Comparison of ENCODE assay signal across 11 mouse cellular contexts in genomic region chr9:102759581-102760001, GRCm38 (mm10). TPM values are rescaled to one million over a fixed set of nuclear protein-coding genes. Genes with fewer than 3 reads are reported as not detected.
DNase-seq lines count a peak whose midpoint lies in the region; ATAC-seq lines count a peak whose summit lies in the region.
"Had no signal": no experiment of that assay in that cellular context is flagged by ENCODE, and none has a peak within 500 bp of the region (broad histone marks: within the 10 kb centered on the region; RNA-seq: fewer than 3 reads in every experiment).

No protein-coding gene starts in this region.

- no peak overlapping the region for H3K4me3 ChIP-seq in heart, embryonic 12.5 days
- no peak overlapping the region for H3K4me3 ChIP-seq in neural tube, embryonic 11.5 days (ENCODE audit: low read depth, low read length)
- no peak overlapping the region for H3K4me3 ChIP-seq in limb, embryonic 13.5 days
- H3K4me3 ChIP-seq: liver, embryonic 15.5 days had no signal

- peak overlapping the region; percentile 18; the same call in 1 of the 2 replicates for H3K4me2 ChIP-seq in heart, embryonic 12.5 days
- H3K4me2 ChIP-seq in neural tube, embryonic 11.5 days (ENCODE audit: low read depth) = no peak overlapping the region
- no peak overlapping the region for H3K4me2 ChIP-seq in limb, embryonic 13.5 days (replicated peaks)
- H3K4me2 ChIP-seq: liver, embryonic 15.5 days had no signal

- no peaks in the 10 kb centered on the region for H3K27me3 ChIP-seq in heart, embryonic 12.5 days (replicated peaks)
- no peaks in the 10 kb centered on the region for H3K27me3 ChIP-seq in neural tube, embryonic 11.5 days (ENCODE audit: control insufficient read depth, insufficient read depth, low read length)
- no peaks in the 10 kb centered on the region for H3K27me3 ChIP-seq in limb, embryonic 13.5 days
- H3K27me3 ChIP-seq: liver, embryonic 15.5 days had no signal

- H3K9ac ChIP-seq in heart, embryonic 12.5 days = peak overlapping the region; percentile 40; the same call in 1 of the 2 replicates
- no peak overlapping the region for H3K9ac ChIP-seq in neural tube, embryonic 11.5 days (ENCODE audit: low read length)
- no peak overlapping the region for H3K9ac ChIP-seq in limb, embryonic 13.5 days
- H3K9ac ChIP-seq: liver, embryonic 15.5 days had no signal

- peak overlapping the region; percentile 74 for H3K27ac ChIP-seq in heart, embryonic 12.5 days (ENCODE audit: poor library complexity, severe bottlenecking)
- 0 out of 2 replicates have a peak overlapping the region, but pooled peaks have one; percentile 8 for H3K27ac ChIP-seq in neural tube, embryonic 11.5 days (ENCODE audit: low read depth, low read length)
- peak overlapping the region; percentile 52; the same call in 1 of the 2 replicates for H3K27ac ChIP-seq in limb, embryonic 13.5 days

- peaks cover 43% of the 10 kb centered on the region for H3K4me1 ChIP-seq in heart, embryonic 12.5 days (replicated peaks)
- H3K4me1 ChIP-seq in neural tube, embryonic 11.5 days (ENCODE audit: control insufficient read depth, insufficient read depth, low read length) = no peaks in the 10 kb centered on the region
- H3K4me1 ChIP-seq in limb, embryonic 13.5 days = peaks cover 37% of the 10 kb centered on the region
- H3K4me1 ChIP-seq: liver, embryonic 15.5 days had no signal

- 0 out of 2 replicates have a peak, but pooled peaks have one; percentile 44 for ATAC-seq in heart, embryonic 12.5 days (ENCODE audit: insufficient number of reproducible peaks, low FRiP score)
- ATAC-seq in neural tube, embryonic 11.5 days (ENCODE audit: insufficient read depth, low FRiP score, low TSS enrichment) = no peak
- no peak for ATAC-seq in limb, embryonic 13.5 days (ENCODE audit: low FRiP score, low read depth)
- ATAC-seq: hindbrain, embryonic 16.5 days had no signal

- H3K9me3 ChIP-seq in heart, embryonic 12.5 days (replicated peaks) = no peaks in the 10 kb centered on the region
- H3K9me3 ChIP-seq in neural tube, embryonic 11.5 days (ENCODE audit: control insufficient read depth, low read length) = no peaks in the 10 kb centered on the region
- H3K9me3 ChIP-seq in limb, embryonic 13.5 days = no peaks in the 10 kb centered on the region
- H3K9me3 ChIP-seq: liver, embryonic 15.5 days had no signal

- WGBS in heart, embryonic 12.5 days = 17% methylated on average over 5 of the region's 5 CpGs
- 58% methylated on average over 5 of the region's 5 CpGs for WGBS in neural tube, embryonic 11.5 days
- WGBS in limb, embryonic 13.5 days = 35% methylated on average over 5 of the region's 5 CpGs

- H3K36me3 ChIP-seq in heart, embryonic 12.5 days = no peaks in the 10 kb centered on the region
- H3K36me3 ChIP-seq in neural tube, embryonic 11.5 days (ENCODE audit: control insufficient read depth, insufficient read depth, low read length) = no peaks in the 10 kb centered on the region
- H3K36me3 ChIP-seq in limb, embryonic 13.5 days = no peaks in the 10 kb centered on the region
- H3K36me3 ChIP-seq: liver, embryonic 15.5 days had no signal

- intact Hi-C loops in heart, postnatal 14 days (cut with DNase I) = no loop called here

- DNase-seq in heart, postnatal 14 days = no peak
- no peak for DNase-seq in neural tube, embryonic 11.5 days (ENCODE audit: low spot score)
- no peak for DNase-seq in neural tube, embryonic 10.5 days (ENCODE audit: extremely low spot score, low spot score)
- peak; percentile 64 for DNase-seq in yolk sac, embryonic 10.5 days (ENCODE audit: low spot score)
- no peak for DNase-seq in layer of hippocampus, adult 11-12 months (ENCODE audit: low spot score)
- no peak for DNase-seq in retina, embryonic 14.5 days (ENCODE audit: low spot score)
- DNase-seq: thymus, adult 18-20 months had no signal

RNA-seq across cellular contexts. Expression of gene Amotl2, which starts 43.1 kb away (rescaled TPM):
- 59.2 and 61.6 TPM in 2 replicates for polyA plus RNA-seq in heart, embryonic 12.5 days (2016; fragmentation: Nextera tagmentation; extraction: Ambion mirVana)
- 10 to 100 TPM; 61.6 to 64.6 TPM for total RNA-seq in heart, postnatal 14 days (2021)
- polyA plus RNA-seq in neural tube, embryonic 11.5 days (2014; fragmentation: Nextera tagmentation; extraction: Ambion mirVana) = 70.6 and 76.7 TPM in 2 replicates
- 66.8 and 71.3 TPM in 2 replicates for polyA plus RNA-seq in limb, embryonic 13.5 days (2015; fragmentation: Nextera tagmentation; extraction: Ambion mirVana)

Comparison
In these comparisons a context has a peak if more than half of its experiments do, and no peak if none do; other contexts are left out.
1. H3K27ac ChIP-seq: peak in every context shown above with its lines; median percentile 74 in heart, embryonic 12.5 days; 52 in limb, embryonic 13.5 days; 8 in neural tube, embryonic 11.5 days.